Mouse (Mus musculus) forebrain, embryonic 13.5 days (tissue): ENCODE measurements at regions not wholly inside any gene's neighbourhood (a gene's known extent, or its start where the extent isn't known, plus 50 kb on each side); places are given as distances from the start of the nearest gene placed in this dataset.

Experiments
- ATAC-seq: fragments of 200-750 bp; cut with Nextera tagmentation; 2 replicates; pipeline ENCODE4 v1.8.0; 2017
- H3K27ac ChIP-seq: fragments of 300-500 bp; sonication (generic); 2 replicates; pipeline ENCODE4 v1.5.1; 2015; ENCODE audit warnings: inconsistent platforms, mild to moderate bottlenecking, moderate library complexity
- H3K27me3 ChIP-seq: fragments of 300-500 bp; sonication (generic); 2 replicates; pipeline ENCODE4 v1.6.1; 2015; ENCODE audit warnings: mild to moderate bottlenecking, inconsistent platforms
- H3K36me3 ChIP-seq: fragments of 300-500 bp; sonication (generic); 2 replicates; pipeline ENCODE4 v1.6.1; 2015; ENCODE audit warnings: mild to moderate bottlenecking, inconsistent platforms; ENCODE audit not compliant: poor library complexity, severe bottlenecking
- H3K4me1 ChIP-seq: fragments of 300-500 bp; sonication (generic); 2 replicates; pipeline ENCODE4 v1.6.1; 2015; ENCODE audit warnings: inconsistent platforms
- H3K4me2 ChIP-seq: fragments of 300-500 bp; sonication (generic); 2 replicates; pipeline ENCODE4 v1.6.1; 2015; ENCODE audit warnings: inconsistent platforms, mild to moderate bottlenecking, moderate library complexity
- H3K4me3 ChIP-seq: fragments of 300-500 bp; sonication (generic); 2 replicates; pipeline ENCODE4 v1.5.1; 2015; ENCODE audit warnings: mild to moderate bottlenecking, inconsistent platforms
- H3K9ac ChIP-seq: fragments of 300-500 bp; sonication (generic); 2 replicates; pipeline ENCODE4 v1.6.1; 2015; ENCODE audit warnings: mild to moderate bottlenecking, inconsistent platforms
- H3K9me3 ChIP-seq: fragments of 300-500 bp; sonication (generic); replicated peaks from 2 replicates; pipeline ENCODE4 v1.6.1; 2016; ENCODE audit warnings: inconsistent platforms
- WGBS: fragments of 180-500 bp; shearing (Covaris S2); methylation state at CpG from one replicate; pipeline ENCODE4 v1.1.7; 2015; 5-methylcytosine and 5-hydroxymethylcytosine counted together

DNA sequence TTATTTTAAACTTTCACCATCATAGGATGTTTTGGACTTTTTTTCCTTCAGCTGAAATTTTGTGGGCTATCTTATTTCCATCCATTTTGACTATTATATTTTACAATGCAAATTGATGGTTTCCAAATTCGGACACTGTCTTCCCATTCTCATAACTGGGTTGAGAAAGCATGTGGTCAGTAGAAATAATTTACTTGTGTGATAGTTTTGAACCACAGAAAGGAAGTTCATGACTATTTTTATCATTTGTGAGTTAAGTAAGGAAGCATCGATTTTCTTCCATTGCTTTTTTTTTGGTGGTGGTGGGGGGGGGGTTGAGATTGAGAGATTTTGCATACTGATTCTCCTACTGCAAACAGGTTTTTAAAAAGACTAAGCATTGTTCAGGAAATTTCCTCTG lies 874.4 kb downstream of the Gsdmc2 start:
- Histone ChIP-seq H3K4me1 (no peaks in the 10 kb centered on the region), H3K36me3 (no peaks in the 10 kb centered on the region), H3K27ac (no peak overlapping the region), H3K4me2 (no peak overlapping the region), H3K27me3 (no peaks in the 10 kb centered on the region), H3K9ac (no peak overlapping the region), H3K9me3 (no peaks in the 10 kb centered on the region), H3K4me3 (no peak overlapping the region)
- ATAC-seq, result no peak
- 81% methylated on average over 2 of the region's 2 CpGs for WGBS

DNA sequence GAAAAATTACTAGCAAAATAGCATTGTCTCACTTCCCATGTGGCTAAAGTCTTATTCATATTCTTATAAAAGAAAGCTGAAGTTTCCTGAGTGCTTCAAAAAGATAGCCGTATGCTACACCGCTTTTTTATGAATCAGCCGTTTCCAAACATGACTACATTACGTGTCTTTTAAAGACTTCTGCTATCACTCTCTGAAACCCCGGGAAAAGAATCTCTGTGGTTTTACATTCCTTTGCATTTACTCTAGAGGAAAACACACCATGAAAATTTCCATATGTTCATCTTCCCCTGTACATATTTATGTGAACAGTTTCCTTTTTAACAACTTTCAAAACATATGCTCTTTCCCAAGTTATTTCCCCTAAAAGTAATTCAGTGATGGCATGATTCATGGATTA lies 882.3 kb downstream of the Gsdmc2 start:
- Histone ChIP-seq H3K9me3 (no peaks in the 10 kb centered on the region), H3K4me1 (no peaks in the 10 kb centered on the region), H3K4me3 (no peak overlapping the region), H3K27me3 (no peaks in the 10 kb centered on the region), H3K4me2 (no peak overlapping the region), H3K9ac (no peak overlapping the region), H3K27ac (no peak overlapping the region), H3K36me3 (no peaks in the 10 kb centered on the region)
- no peak for ATAC-seq
- 91% methylated on average over 5 of the region's 5 CpGs for WGBS

DNA sequence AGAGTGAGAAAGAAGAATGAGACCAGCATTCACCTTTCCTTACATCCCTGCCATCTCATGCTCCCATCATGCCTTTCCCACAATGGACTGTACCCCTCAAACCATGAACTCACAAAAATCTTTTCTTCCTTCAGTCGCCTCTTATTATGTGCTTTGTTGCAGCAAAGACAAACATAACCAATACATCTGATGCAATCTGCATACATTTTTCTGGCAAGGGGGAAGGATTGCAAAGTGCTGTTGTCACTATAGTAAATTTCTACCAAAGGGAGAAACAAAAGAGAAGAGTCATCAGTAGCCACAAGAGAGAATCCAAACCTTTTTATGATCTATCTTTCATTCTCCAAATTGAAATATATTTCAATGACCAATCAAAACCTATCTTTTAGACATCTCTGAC lies 884.4 kb downstream of the Gsdmc2 start:
- H3K4me2 ChIP-seq, result no peak overlapping the region
- H3K4me3 ChIP-seq, result no peak overlapping the region
- ATAC-seq, result no peak
- no peak overlapping the region for H3K9ac ChIP-seq
- 94% methylated on average over 1 of the region's 1 CpGs for WGBS
- no peaks in the 10 kb centered on the region for H3K9me3 ChIP-seq
- no peaks in the 10 kb centered on the region for H3K4me1 ChIP-seq
- H3K27me3 ChIP-seq, result no peaks in the 10 kb centered on the region
- H3K36me3 ChIP-seq, result no peaks in the 10 kb centered on the region
- no peak overlapping the region for H3K27ac ChIP-seq

DNA sequence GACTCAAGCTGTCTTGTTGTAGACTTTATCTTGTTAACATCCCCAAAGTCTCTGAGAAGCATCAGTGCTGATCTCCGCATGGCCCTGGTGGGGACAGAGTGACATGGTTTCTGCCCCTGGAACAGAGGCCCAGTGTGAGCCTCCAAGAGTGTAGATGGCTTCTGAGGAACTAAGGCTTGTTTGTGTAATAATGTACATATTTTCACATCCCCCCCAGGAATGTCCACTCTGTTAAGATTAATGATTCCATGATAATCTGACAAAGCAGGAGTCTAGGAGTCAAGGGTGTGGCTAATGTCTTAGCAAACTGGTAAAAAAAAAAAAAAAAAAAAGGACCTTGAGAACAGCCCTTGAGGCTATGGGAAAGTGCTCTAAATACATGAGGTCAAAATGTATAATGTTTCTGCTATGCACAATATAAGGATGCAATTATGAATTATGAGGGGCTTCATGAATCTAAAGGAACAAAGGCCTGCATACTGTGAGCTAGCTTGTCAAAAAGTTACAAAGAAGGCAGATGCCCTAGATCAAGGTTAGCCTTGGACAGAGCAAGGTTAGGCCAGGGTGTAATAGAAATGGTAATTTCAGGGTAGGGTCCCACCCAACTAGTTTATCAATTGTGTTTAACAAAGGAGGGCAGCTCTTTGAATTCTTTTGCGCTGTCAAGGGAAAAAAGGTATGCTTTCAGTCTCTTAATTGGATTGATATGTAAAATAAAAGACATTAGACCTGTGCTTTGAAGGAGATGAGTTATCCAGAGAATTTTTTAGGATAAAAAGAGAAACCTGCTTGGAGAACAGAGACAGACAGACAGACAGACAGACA lies 886.3 kb downstream of the Gsdmc2 start:
- Histone ChIP-seq H3K27ac (no peak overlapping the region), H3K4me2 (no peak overlapping the region), H3K4me3 (no peak overlapping the region), H3K36me3 (no peaks in the 10 kb centered on the region), H3K27me3 (no peaks in the 10 kb centered on the region), H3K9me3 (no peaks in the 10 kb centered on the region), H3K9ac (no peak overlapping the region), H3K4me1 (no peaks in the 10 kb centered on the region)
- 90% methylated on average over 2 of the region's 2 CpGs for WGBS
- ATAC-seq, result no peak

DNA sequence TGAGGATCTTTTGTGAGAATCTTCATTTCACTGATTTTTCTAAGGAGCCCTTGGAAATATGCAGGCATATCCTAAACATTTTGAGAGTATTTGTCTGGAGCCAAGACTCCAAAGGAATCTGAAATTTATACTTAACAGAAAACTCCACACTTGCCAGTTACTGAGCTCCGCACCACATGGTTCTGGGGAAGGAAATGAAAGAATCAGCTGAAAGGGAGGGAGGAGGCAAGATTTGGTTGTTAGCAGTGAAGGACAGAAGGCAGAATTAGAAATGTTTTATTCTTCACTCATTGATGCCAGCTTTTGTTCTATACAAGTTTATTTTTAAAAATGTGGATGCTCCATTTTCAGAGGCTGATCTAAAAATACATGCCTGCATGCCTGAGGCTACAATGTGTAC lies 890.1 kb downstream of the Gsdmc2 start:
- H3K27me3 ChIP-seq, result no peaks in the 10 kb centered on the region
- H3K9me3 ChIP-seq, result no peaks in the 10 kb centered on the region
- H3K4me1 ChIP-seq, result no peaks in the 10 kb centered on the region
- H3K4me2 ChIP-seq, result no peak overlapping the region
- no peaks in the 10 kb centered on the region for H3K36me3 ChIP-seq
- H3K9ac ChIP-seq, result no peak overlapping the region
- no peak overlapping the region for H3K27ac ChIP-seq
- H3K4me3 ChIP-seq, result no peak overlapping the region
- 93% methylated on average over 1 of the region's 1 CpGs for WGBS
- ATAC-seq, result no peak; the same call in 1 of the 2 replicates

DNA sequence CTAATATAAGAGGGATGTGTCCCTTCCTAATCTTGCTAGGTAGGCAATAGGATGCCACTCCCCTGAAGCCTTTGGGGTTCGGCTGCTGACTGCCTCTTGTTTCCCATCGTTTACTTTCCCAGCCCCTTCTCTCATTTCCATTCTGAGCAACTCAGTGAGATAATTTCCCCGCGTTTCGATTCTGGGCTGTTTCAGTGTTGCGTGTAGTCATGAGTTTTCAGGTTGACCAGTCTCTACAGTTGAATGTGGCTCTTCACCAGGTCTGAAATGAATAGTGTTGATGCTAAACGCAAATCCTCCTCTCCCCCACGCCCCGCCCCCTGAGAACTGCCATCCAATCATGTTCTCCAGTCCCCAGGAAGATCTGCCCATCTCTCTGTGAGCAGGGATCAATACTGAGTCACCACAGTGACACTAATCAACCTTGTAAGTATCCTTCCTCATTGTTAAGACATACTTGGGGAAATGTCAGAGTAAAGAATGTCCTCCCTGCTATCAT lies 890.6 kb downstream of the Gsdmc2 start:
- Histone ChIP-seq H3K36me3 (no peaks in the 10 kb centered on the region), H3K27me3 (no peaks in the 10 kb centered on the region), H3K4me1 (no peaks in the 10 kb centered on the region), H3K4me3 (no peak overlapping the region), H3K9ac (no peak overlapping the region), H3K4me2 (no peak overlapping the region), H3K9me3 (no peaks in the 10 kb centered on the region), H3K27ac (no peak overlapping the region)
- no peak for ATAC-seq
- 72% methylated on average over 9 of the region's 9 CpGs for WGBS

DNA sequence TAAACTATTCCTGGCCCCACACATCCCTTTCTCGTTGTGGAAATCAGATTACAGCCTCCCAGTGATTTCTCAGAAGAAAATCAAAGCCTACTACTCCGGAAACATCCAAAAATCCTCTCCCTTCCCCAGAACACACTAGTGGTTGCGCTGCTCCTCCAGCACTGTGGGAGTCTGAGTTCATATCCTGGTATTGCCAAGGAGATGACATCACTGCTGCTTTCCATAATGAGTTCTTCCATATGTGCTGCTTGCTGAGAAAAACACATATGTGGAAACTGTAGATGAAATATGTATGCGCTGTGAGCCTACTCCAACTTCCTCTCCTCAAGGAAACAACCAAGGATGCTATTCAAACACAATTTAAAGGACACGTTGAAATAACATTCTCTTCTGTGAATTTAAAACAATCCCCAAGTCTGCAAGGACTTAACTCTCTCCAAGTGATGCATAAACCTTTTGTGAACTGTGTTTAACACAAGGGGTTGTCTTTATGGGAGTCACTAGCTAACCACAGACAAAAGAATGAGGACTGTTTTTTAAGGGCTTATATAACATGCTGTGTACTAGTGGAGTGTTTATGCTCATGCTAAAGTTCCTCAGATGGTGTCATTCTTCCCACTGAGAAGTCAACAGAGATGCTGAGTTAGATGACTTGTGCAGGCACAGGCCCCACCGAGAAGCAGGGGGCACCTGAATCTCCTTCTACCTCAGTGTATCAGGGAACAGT lies 891.6 kb downstream of the Gsdmc2 start:
- no peak overlapping the region for H3K27ac ChIP-seq
- H3K27me3 ChIP-seq, result no peaks in the 10 kb centered on the region
- WGBS, result 74% methylated on average over 6 of the region's 6 CpGs
- ATAC-seq, result peak; percentile 68; the same call in 1 of the 2 replicates
- no peaks in the 10 kb centered on the region for H3K36me3 ChIP-seq
- H3K9me3 ChIP-seq, result no peaks in the 10 kb centered on the region
- no peak overlapping the region for H3K9ac ChIP-seq
- no peaks in the 10 kb centered on the region for H3K4me1 ChIP-seq
- no peak overlapping the region for H3K4me2 ChIP-seq
- no peak overlapping the region for H3K4me3 ChIP-seq

DNA sequence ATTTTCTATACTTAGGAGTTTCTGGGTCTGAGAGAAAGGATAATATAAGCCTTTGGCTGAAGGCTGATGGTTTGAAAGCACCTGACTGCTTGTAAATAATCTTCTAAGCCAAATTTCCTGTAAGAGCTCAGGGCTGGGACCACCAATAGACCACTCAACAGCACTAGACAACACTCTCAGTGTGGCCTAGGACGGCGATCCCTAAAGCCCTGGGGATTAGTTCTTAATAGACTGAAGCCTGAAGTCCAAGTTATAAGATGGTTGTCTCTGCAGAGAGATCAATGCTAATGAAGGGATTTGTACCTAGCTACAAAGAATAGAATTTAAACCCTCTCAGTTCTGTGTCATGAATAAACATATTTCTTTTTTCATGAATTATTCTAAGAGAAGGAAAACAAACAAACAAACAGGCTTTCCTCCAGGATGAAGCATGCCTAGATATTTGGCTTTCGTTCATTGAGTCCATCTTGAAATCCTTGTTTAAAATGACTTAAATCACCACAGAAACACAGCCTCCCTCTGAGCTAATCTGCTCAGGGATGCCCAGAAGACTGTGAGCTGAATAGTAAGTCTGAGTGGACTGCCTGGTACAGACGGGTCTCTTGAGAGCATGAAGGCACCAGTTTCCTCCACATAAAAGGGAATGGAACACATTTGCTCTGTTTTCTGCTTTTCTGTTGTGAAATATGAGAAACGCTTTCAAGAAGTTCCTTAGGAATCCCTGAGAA lies 892.3 kb downstream of the Gsdmc2 start:
- no peaks in the 10 kb centered on the region for H3K9me3 ChIP-seq
- H3K36me3 ChIP-seq, result no peaks in the 10 kb centered on the region
- H3K4me3 ChIP-seq, result no peak overlapping the region
- H3K27me3 ChIP-seq, result no peaks in the 10 kb centered on the region
- H3K4me1 ChIP-seq, result no peaks in the 10 kb centered on the region
- H3K27ac ChIP-seq, result no peak overlapping the region
- WGBS, result 48% methylated on average over 5 of the region's 5 CpGs
- H3K4me2 ChIP-seq, result no peak overlapping the region
- ATAC-seq, result no peak
- no peak overlapping the region for H3K9ac ChIP-seq

DNA sequence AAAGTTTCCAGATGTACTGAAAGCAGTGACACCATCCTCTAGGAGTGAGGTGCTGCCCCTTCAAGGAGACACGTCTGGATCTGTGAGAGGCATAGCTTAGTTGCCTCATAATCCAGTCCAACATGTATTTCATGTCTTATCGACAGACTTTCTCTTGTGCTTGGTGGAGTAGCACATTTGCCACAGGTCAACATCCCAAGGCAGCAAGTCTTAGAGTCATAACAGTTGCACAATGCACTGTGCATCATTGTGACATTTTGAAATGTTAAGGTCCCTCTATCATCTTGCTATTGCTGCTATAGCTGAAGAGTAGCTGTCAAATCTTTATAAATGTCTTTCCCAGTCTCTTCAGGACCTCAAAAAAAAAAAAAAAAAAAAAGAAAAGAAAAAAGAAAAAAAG lies 905.6 kb downstream of the Gsdmc2 start:
- 92% methylated on average over 2 of the region's 2 CpGs for WGBS
- no peak overlapping the region for H3K4me2 ChIP-seq
- H3K9me3 ChIP-seq, result no peaks in the 10 kb centered on the region
- H3K27me3 ChIP-seq, result no peaks in the 10 kb centered on the region
- H3K4me3 ChIP-seq, result no peak overlapping the region
- no peaks in the 10 kb centered on the region for H3K4me1 ChIP-seq
- no peak overlapping the region for H3K9ac ChIP-seq
- no peak for ATAC-seq
- H3K36me3 ChIP-seq, result no peaks in the 10 kb centered on the region
- no peak overlapping the region for H3K27ac ChIP-seq

DNA sequence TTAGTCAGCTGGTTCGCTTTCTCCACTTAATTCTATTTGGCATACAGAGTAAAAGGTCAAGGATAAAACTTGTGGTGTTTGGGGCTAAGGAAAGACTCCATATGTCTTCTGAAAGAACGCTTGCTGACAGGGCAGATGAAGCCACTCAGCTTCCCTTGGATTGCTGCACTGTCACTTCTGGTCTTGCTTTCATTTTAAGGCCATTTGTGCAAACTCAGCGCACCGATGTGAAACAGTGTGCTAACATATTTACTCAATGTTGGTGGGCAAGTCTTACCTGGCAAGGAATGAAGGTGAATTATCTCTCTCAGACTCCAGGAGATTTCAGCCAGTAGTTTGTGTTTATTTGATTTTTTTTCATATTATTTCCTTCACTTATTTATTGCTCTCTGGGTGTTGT lies 907.2 kb downstream of the Gsdmc2 start:
- H3K4me2 ChIP-seq, result no peak overlapping the region
- no peaks in the 10 kb centered on the region for H3K27me3 ChIP-seq
- 93% methylated on average over 4 of the region's 4 CpGs for WGBS
- no peak overlapping the region for H3K27ac ChIP-seq
- H3K4me3 ChIP-seq, result no peak overlapping the region
- no peak for ATAC-seq
- no peaks in the 10 kb centered on the region for H3K36me3 ChIP-seq
- H3K4me1 ChIP-seq, result no peaks in the 10 kb centered on the region
- H3K9ac ChIP-seq, result no peak overlapping the region
- H3K9me3 ChIP-seq, result no peaks in the 10 kb centered on the region

DNA sequence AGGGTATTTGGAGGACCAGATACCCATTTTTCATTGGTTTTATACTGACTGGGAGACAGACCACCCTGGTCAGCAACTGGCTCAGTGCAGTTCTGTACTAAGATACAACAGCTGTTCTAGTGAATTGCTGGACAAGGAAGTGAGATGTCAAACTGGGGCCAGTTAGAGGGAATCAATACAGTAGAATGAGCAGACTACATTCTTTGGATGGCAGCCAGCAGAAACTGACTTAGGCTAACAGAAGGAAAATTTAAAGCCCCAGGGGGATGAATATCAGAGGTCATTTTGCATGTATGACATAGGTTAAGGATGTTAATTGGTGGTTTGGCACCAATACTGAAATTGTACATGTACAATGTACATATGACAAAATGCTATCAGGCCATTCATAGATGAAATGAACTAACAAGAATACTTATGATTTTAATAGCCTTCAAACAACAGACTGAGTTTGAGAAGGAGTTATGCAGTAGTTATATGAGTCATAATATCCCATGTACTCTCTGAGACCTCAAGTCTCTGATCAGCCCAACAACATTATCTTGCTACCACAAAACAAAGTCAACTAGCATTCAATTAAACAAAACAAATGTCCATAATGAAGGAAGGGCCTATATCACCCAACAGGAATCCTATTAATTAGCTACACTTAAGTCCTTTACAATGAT lies 910.3 kb downstream of the Gsdmc2 start:
- ATAC-seq, result no peak

DNA sequence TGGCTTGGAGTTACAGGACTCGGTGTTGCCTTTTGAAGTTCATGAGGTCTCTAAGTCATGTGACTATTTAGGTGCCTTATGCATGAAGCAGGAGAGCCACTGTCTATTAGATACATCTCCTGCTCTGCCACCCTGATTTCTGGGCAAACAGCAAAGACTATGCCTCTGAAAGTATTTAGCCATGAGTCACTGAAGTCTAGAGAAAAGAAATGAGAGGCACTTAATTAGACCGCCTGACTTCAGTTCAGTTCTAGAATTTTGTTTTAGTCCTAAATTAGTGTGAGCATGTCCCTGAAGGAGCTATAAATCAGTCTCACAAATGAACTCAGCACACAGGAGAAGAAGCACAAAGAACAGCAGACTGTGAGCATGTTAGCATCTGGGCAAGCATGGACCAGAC lies 924.5 kb downstream of the Gsdmc2 start:
- Histone ChIP-seq H3K4me1 (no peaks in the 10 kb centered on the region), H3K9me3 (no peaks in the 10 kb centered on the region), H3K9ac (no peak overlapping the region), H3K27ac (no peak overlapping the region), H3K36me3 (no peaks in the 10 kb centered on the region), H3K4me3 (no peak overlapping the region), H3K27me3 (no peaks in the 10 kb centered on the region), H3K4me2 (no peak overlapping the region)
- ATAC-seq, result no peak
- 90% methylated on average over 2 of the region's 2 CpGs for WGBS

More for the DNA sequence above, 910.3 kb downstream of the Gsdmc2 start:
- Histone ChIP-seq H3K9me3 (no peaks in the 10 kb centered on the region), H3K9ac (no peak overlapping the region), H3K4me3 (no peak overlapping the region), H3K4me1 (no peaks in the 10 kb centered on the region), H3K27me3 (no peaks in the 10 kb centered on the region), H3K36me3 (no peaks in the 10 kb centered on the region), H3K4me2 (no peak overlapping the region), H3K27ac (no peak overlapping the region)
